Mouse (Mus musculus): ENCODE measurements around the gene Lnpep. TPM values are rescaled to one million over a fixed set of nuclear protein-coding genes. Genes with fewer than 3 reads are reported as not detected.
"Not testable (repeated sequence)": the region's sequence is repeated elsewhere in the genome, so short reads cannot be mapped to it uniquely, and the experiment has no call there.

The Lnpep gene
- total and polyA plus RNA-seq, 3 experiments, result 33.6 to 40.8 (median 34.6) TPM

GRCm38 (mm10) chr17:17496730-17497129 is 128.1 kb downstream of the Lnpep start:
- dilution Hi-C loops (cut with MboI; ENCODE audit: extremely low pct_ligation_motif_present, extremely low pct_unique_long_range_greater_than_20kb, low sequenced_read_pairs) (no loop called here), in situ Hi-C loops (cut with MboI; ENCODE audit: low pct_ligation_motif_present, low pct_unique_long_range_greater_than_20kb, low sequenced_read_pairs) (no loop called here)
- Histone ChIP-seq H3K36me3 (replicated peaks in 1 of 2; ENCODE audit: control insufficient read depth in 1 of 2, insufficient read depth in 1 of 2, low read length in 1 of 2) (no peaks in the 10 kb centered on the region), H3K4me1 (ENCODE audit: control insufficient read depth in 1 of 2, insufficient read depth in 2 of 2) (no peaks in the 10 kb centered on the region), H3K27me3 (replicated peaks) (no peaks in the 10 kb centered on the region), H3K79me2 (replicated peaks; ENCODE audit: control insufficient read depth, extremely low read depth, insufficient read depth, poor library complexity, severe bottlenecking) (no peaks in the 10 kb centered on the region), H3K9me3 (replicated peaks; ENCODE audit: low read length) (no peaks in the 10 kb centered on the region), H3K4me3 (replicated peaks in 1 of 3; ENCODE audit: low read depth in 2 of 3, low read length in 2 of 3, poor library complexity in 1 of 3) (no peak overlapping the region), H3K27ac (ENCODE audit: insufficient read depth, low read depth) (no peak overlapping the region), H3K4me2 (ENCODE audit: insufficient read depth, low read depth, poor library complexity, severe bottlenecking) (no peak overlapping the region), H3K9ac (ENCODE audit: insufficient read depth, low read depth) (no peak overlapping the region)
- DNase-seq (ENCODE audit: extremely low read depth), result no peak
- TF ChIP-seq NRF1 (IDR thresholded peaks at IDR 0.05; ENCODE audit: low read depth, low read length), result no peak
- no peak for TF ChIP-seq EP300 (IDR thresholded peaks at IDR 0.05; ENCODE audit: low read length)
- TF ChIP-seq MYC (IDR thresholded peaks at IDR 0.05; ENCODE audit: low read depth, low read length), result no peak
- no peak for TF ChIP-seq MAFK (IDR thresholded peaks at IDR 0.05; ENCODE audit: insufficient replicate concordance, low read length)
- TF ChIP-seq SIN3A (IDR thresholded peaks at IDR 0.05; ENCODE audit: low read length), result no peak
- TF ChIP-seq SMC3 (IDR thresholded peaks at IDR 0.05; ENCODE audit: low read depth, low read length), result no peak
- no peak for TF ChIP-seq CHD2 (IDR thresholded peaks at IDR 0.05; ENCODE audit: low read length)
- TF ChIP-seq E2F4 (IDR thresholded peaks at IDR 0.05; ENCODE audit: insufficient replicate concordance, low read depth, low read length), result no peak

DNA sequence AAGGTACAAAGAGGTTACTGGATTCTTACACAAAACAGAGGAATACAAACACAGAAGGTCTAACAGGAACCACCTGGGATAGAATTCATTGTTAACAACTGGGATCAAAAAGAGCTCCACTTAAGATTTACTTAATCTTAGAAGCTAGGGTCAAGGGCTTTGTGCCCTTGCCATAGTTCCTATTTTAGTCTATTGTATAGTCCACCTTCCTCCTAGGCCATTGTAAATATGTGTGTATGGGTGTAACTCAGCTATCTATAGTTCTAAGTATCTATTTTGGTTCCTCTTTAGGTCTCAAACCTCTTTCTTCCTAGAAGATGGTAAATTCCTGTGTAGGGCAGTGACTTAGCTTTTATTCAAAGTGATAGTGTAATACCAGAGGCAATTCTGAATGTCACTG is 128.6 kb downstream of the Lnpep start:
- H3K4me3 ChIP-seq (replicated peaks in 1 of 3; ENCODE audit: low read depth in 2 of 3, low read length in 2 of 3, poor library complexity in 1 of 3); H3K4me1 ChIP-seq (ENCODE audit: control insufficient read depth in 1 of 2, insufficient read depth in 2 of 2); dilution Hi-C loops (cut with MboI; ENCODE audit: extremely low pct_ligation_motif_present, extremely low pct_unique_long_range_greater_than_20kb, low sequenced_read_pairs); H3K9me3 ChIP-seq (replicated peaks; ENCODE audit: low read length); H3K27me3 ChIP-seq (replicated peaks); H3K27ac ChIP-seq (ENCODE audit: insufficient read depth, low read depth); H3K36me3 ChIP-seq (replicated peaks in 1 of 2; ENCODE audit: control insufficient read depth in 1 of 2, insufficient read depth in 1 of 2, low read length in 1 of 2); in situ Hi-C loops (cut with MboI; ENCODE audit: low pct_ligation_motif_present, low pct_unique_long_range_greater_than_20kb, low sequenced_read_pairs); H3K4me2 ChIP-seq (ENCODE audit: insufficient read depth, low read depth, poor library complexity, severe bottlenecking); H3K79me2 ChIP-seq (replicated peaks; ENCODE audit: control insufficient read depth, extremely low read depth, insufficient read depth, poor library complexity, severe bottlenecking); H3K9ac ChIP-seq (ENCODE audit: insufficient read depth, low read depth); DNase-seq (ENCODE audit: extremely low read depth): not testable (repeated sequence)

GRCm38 (mm10) chr17:17492116-17492515 is 132.7 kb downstream of the Lnpep start:
- Histone ChIP-seq H3K9ac (ENCODE audit: insufficient read depth, low read depth) (no peak overlapping the region), H3K79me2 (replicated peaks; ENCODE audit: control insufficient read depth, extremely low read depth, insufficient read depth, poor library complexity, severe bottlenecking) (no peaks in the 10 kb centered on the region), H3K27me3 (replicated peaks) (no peaks in the 10 kb centered on the region), H3K4me1 (ENCODE audit: control insufficient read depth in 1 of 2, insufficient read depth in 2 of 2) (no peaks in the 10 kb centered on the region), H3K36me3 (replicated peaks in 1 of 2; ENCODE audit: control insufficient read depth in 1 of 2, insufficient read depth in 1 of 2, low read length in 1 of 2) (no peaks in the 10 kb centered on the region), H3K27ac (ENCODE audit: insufficient read depth, low read depth) (no peak overlapping the region), H3K9me3 (replicated peaks; ENCODE audit: low read length) (no peaks in the 10 kb centered on the region), H3K4me3 (replicated peaks in 1 of 3; ENCODE audit: low read depth in 2 of 3, low read length in 2 of 3, poor library complexity in 1 of 3) (no peak overlapping the region), H3K4me2 (ENCODE audit: insufficient read depth, low read depth, poor library complexity, severe bottlenecking) (no peak overlapping the region)
- in situ Hi-C loops (cut with MboI; ENCODE audit: low pct_ligation_motif_present, low pct_unique_long_range_greater_than_20kb, low sequenced_read_pairs), result no loop called here
- dilution Hi-C loops (cut with MboI; ENCODE audit: extremely low pct_ligation_motif_present, extremely low pct_unique_long_range_greater_than_20kb, low sequenced_read_pairs), result no loop called here
- no peak for DNase-seq (ENCODE audit: extremely low read depth)
- TF ChIP-seq POLR2A (IDR thresholded peaks at IDR 0.05; ENCODE audit: low read depth, low read length), result no peak
- TF ChIP-seq NELFE (IDR thresholded peaks at IDR 0.05; ENCODE audit: low read depth, low read length), result no peak
- TF ChIP-seq SMC3 (IDR thresholded peaks at IDR 0.05; ENCODE audit: low read depth, low read length), result no peak
- no peak for TF ChIP-seq TBP (conservative IDR thresholded peaks at IDR 0.05; ENCODE audit: low read depth, low read length)
- no peak for TF ChIP-seq EP300 (IDR thresholded peaks at IDR 0.05; ENCODE audit: low read length)
- no peak for TF ChIP-seq CHD2 (IDR thresholded peaks at IDR 0.05; ENCODE audit: low read length)
- TF ChIP-seq MXI1 (IDR thresholded peaks at IDR 0.05; ENCODE audit: low read depth, low read length), result no peak
- TF ChIP-seq SIN3A (IDR thresholded peaks at IDR 0.05; ENCODE audit: low read length), result no peak
- no peak for TF ChIP-seq USF2 (conservative IDR thresholded peaks at IDR 0.05; ENCODE audit: low read depth, low read length)
- no peak for TF ChIP-seq USF1 (IDR thresholded peaks at IDR 0.05; ENCODE audit: low read depth, low read length)
- TF ChIP-seq JUN (IDR thresholded peaks at IDR 0.05; ENCODE audit: insufficient read depth, low read depth, low read length), result no peak
- no peak for TF ChIP-seq HCFC1 (IDR thresholded peaks at IDR 0.05; ENCODE audit: low read depth, low read length)
- no peak for TF ChIP-seq ZNF384 (IDR thresholded peaks at IDR 0.05; ENCODE audit: low read depth, low read length)
- TF ChIP-seq BHLHE40 (IDR thresholded peaks at IDR 0.05; ENCODE audit: low read depth, low read length), result no peak
- TF ChIP-seq MAX (IDR thresholded peaks at IDR 0.05; ENCODE audit: low read length), result no peak
- no peak for TF ChIP-seq PAX5 (IDR thresholded peaks at IDR 0.05; ENCODE audit: low read length)
- TF ChIP-seq IRF4 (IDR thresholded peaks at IDR 0.05; ENCODE audit: low read depth, low read length), result no peak
- no peak for TF ChIP-seq E2F4 (IDR thresholded peaks at IDR 0.05; ENCODE audit: insufficient replicate concordance, low read depth, low read length)
- no peak for TF ChIP-seq ELF1 (IDR thresholded peaks at IDR 0.05; ENCODE audit: low read depth, low read length)
- TF ChIP-seq ZKSCAN1 (IDR thresholded peaks at IDR 0.05; ENCODE audit: borderline replicate concordance, low read depth, low read length), result no peak
